Mouse (Mus musculus): Measurements from ENCODE around the gene Npr2. TPM values are rescaled to one million over a fixed set of nuclear protein-coding genes. Genes with fewer than 3 reads are reported as not detected.

Npr2 gene
- polyA plus RNA-seq, 1 experiment from 2014 or later: 8.1 TPM

DNA sequence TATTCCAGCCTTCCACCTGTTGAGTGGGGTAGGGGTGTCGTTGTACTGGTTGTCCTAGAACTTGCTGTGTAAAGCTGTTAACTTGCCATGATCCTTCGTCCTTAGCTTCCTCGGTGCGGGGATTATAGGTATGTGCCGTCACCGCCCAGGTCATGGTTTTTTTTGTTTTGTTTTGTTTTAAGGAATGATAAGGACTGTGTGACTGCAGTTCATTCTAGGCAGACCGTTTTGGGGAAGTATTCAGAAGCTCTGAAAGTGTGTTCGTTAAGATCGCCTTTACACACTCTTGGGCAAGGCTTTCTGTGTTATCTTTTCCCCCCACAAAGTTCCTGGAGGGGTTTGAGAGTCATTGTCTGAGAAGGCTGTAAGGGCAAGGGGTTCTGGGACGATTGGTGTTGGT is 19.2 kb upstream of the Npr2 start:
- ATAC-seq (ENCODE audit: insufficient number of reproducible peaks, low FRiP score, low TSS enrichment, low read depth) (no peak), DNase-seq (ENCODE audit: low spot score) (no peak)
- Histone ChIP-seq H3K4me2 (ENCODE audit: low read depth, severe bottlenecking) (no peak overlapping the region), H3K27ac (replicated peaks; ENCODE audit: low read depth, low read length) (no peak overlapping the region), H3K9me3 (ENCODE audit: control insufficient read depth, low read length) (no peaks in the 10 kb centered on the region), H3K4me1 (ENCODE audit: control insufficient read depth, insufficient read depth, low read length) (no peaks in the 10 kb centered on the region), H3K4me3 (ENCODE audit: low read depth, low read length) (no peak overlapping the region), H3K27me3 (ENCODE audit: control insufficient read depth, insufficient read depth, low read length) (no peaks in the 10 kb centered on the region), H3K36me3 (ENCODE audit: control insufficient read depth, insufficient read depth, low read length) (no peaks in the 10 kb centered on the region), H3K9ac (ENCODE audit: low read length) (no peak overlapping the region)
- WGBS: 83% methylated on average over 10 of the region's 10 CpGs

DNA sequence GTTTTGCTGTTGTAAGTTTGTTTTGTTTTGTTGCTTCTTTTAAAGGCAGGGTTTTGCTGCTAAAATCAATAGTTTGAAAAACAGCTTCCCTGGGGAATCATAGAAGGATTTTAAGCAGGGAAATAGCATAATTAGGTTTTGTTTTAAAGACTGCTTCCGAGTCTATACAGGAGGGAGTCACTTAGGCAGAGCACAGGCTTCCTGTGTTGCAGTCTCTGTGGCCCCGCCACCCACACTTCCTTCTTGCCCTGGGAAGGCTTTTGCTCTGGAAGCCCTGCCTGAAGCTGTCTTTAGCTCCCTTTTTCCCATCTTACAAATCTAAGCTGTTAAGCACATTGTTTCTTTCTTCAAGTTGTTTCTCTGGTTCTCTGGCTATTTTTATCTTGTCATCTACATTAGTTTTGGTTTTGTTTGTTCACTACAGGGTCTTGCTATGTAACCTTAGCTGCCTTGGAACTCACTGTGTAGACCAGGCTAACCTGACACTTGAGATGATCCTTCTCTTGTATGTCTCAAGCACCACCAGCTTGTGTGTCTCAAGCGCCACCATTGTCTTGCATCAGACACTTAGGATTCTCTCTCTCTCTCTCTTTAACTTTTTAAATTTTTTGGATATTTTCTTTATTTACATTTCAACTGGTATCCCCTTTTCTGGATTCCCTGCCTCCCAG is 18.5 kb upstream of the Npr2 start:
- no peak overlapping the region for H3K4me3 ChIP-seq (ENCODE audit: low read depth, low read length)
- 68% methylated on average over 3 of the region's 3 CpGs for WGBS
- no peaks in the 10 kb centered on the region for H3K9me3 ChIP-seq (ENCODE audit: control insufficient read depth, low read length)
- H3K27ac ChIP-seq (replicated peaks; ENCODE audit: low read depth, low read length): no peak overlapping the region
- no peaks in the 10 kb centered on the region for H3K4me1 ChIP-seq (ENCODE audit: control insufficient read depth, insufficient read depth, low read length)
- ATAC-seq (ENCODE audit: insufficient number of reproducible peaks, low FRiP score, low TSS enrichment, low read depth) (no peak), DNase-seq (ENCODE audit: low spot score) (no peak)
- no peak overlapping the region for H3K4me2 ChIP-seq (ENCODE audit: low read depth, severe bottlenecking)
- no peaks in the 10 kb centered on the region for H3K27me3 ChIP-seq (ENCODE audit: control insufficient read depth, insufficient read depth, low read length)
- no peaks in the 10 kb centered on the region for H3K36me3 ChIP-seq (ENCODE audit: control insufficient read depth, insufficient read depth, low read length)
- H3K9ac ChIP-seq (ENCODE audit: low read length): no peak overlapping the region

DNA sequence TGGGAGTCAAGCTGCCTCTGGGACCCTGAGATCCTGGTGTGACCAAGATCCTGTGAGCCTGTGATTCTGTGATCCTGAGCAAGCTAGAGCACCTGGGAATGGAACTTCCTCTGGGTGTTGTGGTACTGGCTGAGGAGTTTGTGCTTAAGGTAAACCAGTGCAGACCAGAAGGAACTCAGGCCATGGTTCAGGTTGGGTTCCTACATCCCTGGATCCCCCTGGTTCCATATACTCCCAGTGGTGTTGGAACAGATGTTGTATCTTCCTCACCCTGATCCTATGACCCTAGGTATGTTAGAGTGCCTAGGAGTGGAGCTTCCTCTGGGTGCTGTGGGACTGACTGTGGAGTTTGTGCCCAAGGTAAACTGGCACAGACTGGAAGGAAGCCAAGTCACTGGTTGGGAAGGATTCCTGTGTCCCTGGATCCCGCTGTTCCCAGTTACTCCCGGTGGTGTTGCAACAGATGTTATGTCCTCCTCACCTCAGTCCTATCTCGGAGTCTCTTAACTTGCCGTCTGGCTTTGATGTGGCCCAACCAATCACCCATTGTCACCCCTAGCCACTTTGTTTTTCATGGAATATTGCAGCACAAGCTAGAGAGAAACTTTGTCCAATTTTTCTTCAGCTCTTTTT is 11.5 kb upstream of the Npr2 start:
- no peak overlapping the region for H3K4me3 ChIP-seq (ENCODE audit: low read depth, low read length)
- 77% methylated on average over 4 of the region's 4 CpGs for WGBS
- H3K9ac ChIP-seq (ENCODE audit: low read length): no peak overlapping the region
- H3K27me3 ChIP-seq (ENCODE audit: control insufficient read depth, insufficient read depth, low read length): no peaks in the 10 kb centered on the region
- peaks cover under 1% of the 10 kb centered on the region; the same call in 1 of the 2 replicates for H3K9me3 ChIP-seq (ENCODE audit: control insufficient read depth, low read length)
- no peak for DNase-seq (ENCODE audit: low spot score)
- no peaks in the 10 kb centered on the region for H3K36me3 ChIP-seq (ENCODE audit: control insufficient read depth, insufficient read depth, low read length)
- no peak for ATAC-seq (ENCODE audit: insufficient number of reproducible peaks, low FRiP score, low TSS enrichment, low read depth)
- no peak overlapping the region for H3K27ac ChIP-seq (replicated peaks; ENCODE audit: low read depth, low read length)
- H3K4me1 ChIP-seq (ENCODE audit: control insufficient read depth, insufficient read depth, low read length): no peaks in the 10 kb centered on the region
- H3K4me2 ChIP-seq (ENCODE audit: low read depth, severe bottlenecking): no peak overlapping the region

DNA sequence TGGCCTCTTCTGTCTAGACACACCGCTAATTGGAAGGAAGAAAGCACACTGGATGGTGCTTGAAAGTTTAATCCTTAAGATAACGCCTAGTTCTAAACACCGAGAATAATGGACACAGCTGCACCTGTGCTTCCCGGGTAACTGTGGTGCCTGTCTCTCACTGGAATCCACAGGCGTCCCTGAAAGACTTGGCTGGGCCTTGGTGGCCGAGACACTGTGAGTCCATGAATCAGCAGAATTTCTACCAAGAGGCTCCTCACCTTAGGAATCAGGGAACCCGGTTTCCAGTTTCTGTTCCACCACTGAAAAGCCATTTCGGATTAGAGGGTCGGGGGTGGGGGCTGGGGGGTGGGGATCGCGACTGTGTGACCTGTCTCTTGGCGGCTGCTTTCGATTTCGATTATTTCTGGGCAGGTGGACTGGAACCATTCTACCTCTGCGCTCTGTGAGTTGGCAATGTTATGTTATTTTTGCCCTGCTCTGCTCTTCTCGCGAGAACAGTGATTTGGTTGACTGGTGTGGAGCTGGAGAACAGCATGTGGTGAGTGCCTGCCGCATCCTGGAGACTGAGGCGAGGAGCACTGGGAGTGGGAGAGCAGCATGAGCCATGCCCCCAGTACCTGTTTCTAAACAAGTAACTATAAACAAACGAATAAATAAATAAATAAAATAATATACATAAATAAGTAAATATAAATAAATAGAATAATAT is 2.5 kb upstream of the Npr2 start:
- DNase-seq (ENCODE audit: low spot score) (no peak), ATAC-seq (ENCODE audit: insufficient number of reproducible peaks, low FRiP score, low TSS enrichment, low read depth) (no peak)
- peaks cover 4% of the 10 kb centered on the region; the same call in 1 of the 2 replicates for H3K9me3 ChIP-seq (ENCODE audit: control insufficient read depth, low read length)
- H3K36me3 ChIP-seq (ENCODE audit: control insufficient read depth, insufficient read depth, low read length): no peaks in the 10 kb centered on the region
- H3K4me2 ChIP-seq (ENCODE audit: low read depth, severe bottlenecking): no peak overlapping the region
- H3K4me1 ChIP-seq (ENCODE audit: control insufficient read depth, insufficient read depth, low read length): peaks cover 12% of the 10 kb centered on the region
- no peak overlapping the region for H3K27ac ChIP-seq (replicated peaks; ENCODE audit: low read depth, low read length)
- peaks cover 5% of the 10 kb centered on the region; the same call in 1 of the 2 replicates for H3K27me3 ChIP-seq (ENCODE audit: control insufficient read depth, insufficient read depth, low read length)
- H3K4me3 ChIP-seq (ENCODE audit: low read depth, low read length): no peak overlapping the region
- WGBS: 41% methylated on average over 20 of the region's 20 CpGs
- H3K9ac ChIP-seq (ENCODE audit: low read length): no peak overlapping the region

DNA sequence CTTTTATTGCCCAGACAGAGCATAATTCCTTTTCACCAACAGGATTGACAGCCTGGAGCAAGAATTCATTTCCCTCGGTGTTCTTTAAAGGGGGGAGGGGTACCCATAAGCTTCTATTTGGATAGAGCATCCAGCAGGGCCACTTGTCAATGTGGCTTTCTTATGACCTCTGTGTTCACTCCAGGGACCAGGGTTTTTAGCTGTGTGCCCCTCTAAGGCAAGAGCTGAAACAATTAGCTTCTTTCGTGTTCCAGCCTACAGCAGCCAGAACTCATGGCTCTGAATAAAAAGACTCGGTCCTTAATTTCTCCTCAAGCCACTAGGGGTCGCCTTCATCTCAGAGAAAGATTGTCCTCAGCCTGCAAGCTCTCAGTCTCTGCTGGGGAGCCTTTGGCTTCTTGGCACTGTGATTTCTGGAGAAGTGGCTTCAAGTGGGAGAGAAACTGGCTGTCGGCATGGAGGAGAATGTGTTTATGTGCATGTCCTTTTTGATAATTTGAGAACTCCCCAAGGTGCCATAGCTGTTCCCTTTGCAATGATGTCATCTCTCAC is 1.6 kb upstream of the Npr2 start:
- no peak overlapping the region for H3K4me2 ChIP-seq (ENCODE audit: low read depth, severe bottlenecking)

DNA sequence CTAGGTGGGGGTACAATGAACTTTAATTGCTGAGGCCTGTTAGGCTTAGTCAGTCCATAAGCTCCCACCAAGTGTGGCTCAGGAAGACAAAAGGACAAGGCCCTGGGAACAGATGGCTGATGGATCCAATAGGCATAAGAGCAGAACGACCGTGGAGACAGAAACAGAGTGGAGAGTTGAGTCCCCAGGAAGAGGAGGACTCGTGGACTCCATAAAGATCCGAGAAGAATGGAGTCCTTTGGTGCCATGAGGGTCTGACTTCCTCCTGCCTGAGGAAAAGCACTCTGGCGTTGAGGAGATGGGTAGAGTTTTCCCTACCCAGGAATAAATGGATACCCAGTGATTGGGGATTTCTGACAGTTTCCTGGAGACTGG is 1.1 kb upstream of the Npr2 start:
- peak overlapping the region; percentile 90 for H3K4me2 ChIP-seq (ENCODE audit: low read depth, severe bottlenecking)
- no peak overlapping the region for H3K27ac ChIP-seq (replicated peaks; ENCODE audit: low read depth, low read length)
- peak overlapping the region; percentile 53 for H3K4me3 ChIP-seq (ENCODE audit: low read depth, low read length)
- no peak overlapping the region for H3K9ac ChIP-seq (ENCODE audit: low read length)
- peaks cover 5% of the 10 kb centered on the region; the same call in 1 of the 2 replicates for H3K27me3 ChIP-seq (ENCODE audit: control insufficient read depth, insufficient read depth, low read length)
- DNase-seq (ENCODE audit: low spot score): no peak
- H3K9me3 ChIP-seq (ENCODE audit: control insufficient read depth, low read length): no peaks in the 10 kb centered on the region; the same call in 1 of the 2 replicates
- H3K36me3 ChIP-seq (ENCODE audit: control insufficient read depth, insufficient read depth, low read length): no peaks in the 10 kb centered on the region
- no peak for ATAC-seq (ENCODE audit: insufficient number of reproducible peaks, low FRiP score, low TSS enrichment, low read depth)
- WGBS: 21% methylated on average over 5 of the region's 5 CpGs
- H3K4me1 ChIP-seq (ENCODE audit: control insufficient read depth, insufficient read depth, low read length): peaks cover 12% of the 10 kb centered on the region

More for the DNA sequence above, 1.6 kb upstream of the Npr2 start:
- H3K4me1 ChIP-seq (ENCODE audit: control insufficient read depth, insufficient read depth, low read length): peaks cover 12% of the 10 kb centered on the region
- no peak overlapping the region for H3K27ac ChIP-seq (replicated peaks; ENCODE audit: low read depth, low read length)
- ATAC-seq (ENCODE audit: insufficient number of reproducible peaks, low FRiP score, low TSS enrichment, low read depth): 0 out of 2 replicates have a peak, but pooled peaks have one; percentile 11
- DNase-seq (ENCODE audit: low spot score): peak; percentile 82
- WGBS: 8% methylated on average over 5 of the region's 5 CpGs
- H3K9ac ChIP-seq (ENCODE audit: low read length): no peak overlapping the region
- H3K27me3 ChIP-seq (ENCODE audit: control insufficient read depth, insufficient read depth, low read length): peaks cover 5% of the 10 kb centered on the region; the same call in 1 of the 2 replicates
- peaks cover 4% of the 10 kb centered on the region; the same call in 1 of the 2 replicates for H3K9me3 ChIP-seq (ENCODE audit: control insufficient read depth, low read length)
- no peak overlapping the region for H3K4me3 ChIP-seq (ENCODE audit: low read depth, low read length)
- H3K36me3 ChIP-seq (ENCODE audit: control insufficient read depth, insufficient read depth, low read length): no peaks in the 10 kb centered on the region

DNA sequence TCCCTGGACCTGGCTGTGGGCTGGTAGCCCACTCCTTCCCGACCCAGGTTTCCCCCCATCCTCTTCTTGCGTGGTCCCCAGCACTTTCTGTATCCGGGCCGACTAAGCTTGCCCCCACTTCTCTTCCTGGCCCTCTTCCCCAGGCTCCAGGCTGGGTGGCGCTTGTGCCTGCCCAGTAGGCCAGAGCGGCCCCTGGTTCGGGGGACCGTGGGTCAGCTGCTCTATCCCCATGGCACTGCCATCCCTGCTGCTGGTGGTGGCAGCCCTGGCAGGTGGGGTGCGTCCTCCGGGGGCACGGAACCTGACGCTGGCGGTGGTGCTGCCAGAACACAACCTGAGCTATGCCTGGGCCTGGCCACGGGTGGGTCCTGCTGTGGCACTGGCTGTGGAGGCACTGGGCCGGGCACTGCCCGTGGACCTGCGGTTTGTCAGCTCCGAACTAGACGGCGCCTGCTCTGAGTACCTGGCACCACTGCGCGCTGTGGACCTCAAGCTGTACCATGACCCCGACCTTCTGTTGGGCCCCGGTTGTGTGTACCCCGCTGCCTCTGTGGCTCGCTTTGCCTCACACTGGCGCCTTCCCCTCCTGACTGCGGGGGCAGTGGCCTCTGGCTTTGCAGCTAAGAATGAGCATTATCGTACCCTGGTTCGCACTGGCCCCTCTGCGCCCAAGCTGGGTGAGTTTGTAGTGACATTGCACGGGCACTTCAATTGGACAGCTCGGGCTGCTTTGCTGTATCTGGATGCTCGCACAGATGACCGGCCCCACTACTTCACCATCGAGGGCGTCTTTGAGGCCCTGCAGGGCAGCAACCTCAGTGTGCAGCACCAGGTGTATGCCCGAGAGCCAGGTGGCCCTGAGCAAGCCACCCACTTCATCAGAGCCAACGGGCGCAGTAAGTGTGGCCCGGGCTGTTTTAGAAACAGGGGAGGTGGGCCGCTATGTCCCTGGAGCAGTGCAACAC is 503 bp downstream of the Npr2 start:
- ATAC-seq (ENCODE audit: insufficient number of reproducible peaks, low FRiP score, low TSS enrichment, low read depth) (no peak), DNase-seq (ENCODE audit: low spot score) (peak; percentile 33)
- Histone ChIP-seq H3K36me3 (ENCODE audit: control insufficient read depth, insufficient read depth, low read length) (no peaks in the 10 kb centered on the region), H3K9me3 (ENCODE audit: control insufficient read depth, low read length) (no peaks in the 10 kb centered on the region), H3K27ac (replicated peaks; ENCODE audit: low read depth, low read length) (no peak overlapping the region), H3K9ac (ENCODE audit: low read length) (peak overlapping the region; percentile 89), H3K4me3 (ENCODE audit: low read depth, low read length) (peak overlapping the region; percentile 53), H3K4me1 (ENCODE audit: control insufficient read depth, insufficient read depth, low read length) (peaks cover 12% of the 10 kb centered on the region), H3K4me2 (ENCODE audit: low read depth, severe bottlenecking) (peak overlapping the region; percentile 90), H3K27me3 (ENCODE audit: control insufficient read depth, insufficient read depth, low read length) (peaks cover 5% of the 10 kb centered on the region; the same call in 1 of the 2 replicates)
- 43% methylated on average over 42 of the region's 42 CpGs for WGBS
